Mouse (Mus musculus): ENCODE results near the gene Frmd4b. TPM values are rescaled to one million over a fixed set of nuclear protein-coding genes. Genes with fewer than 3 reads are reported as not detected.
A peak's percentile ranks its signal among the peaks of the same experiment; 100 is the strongest.
"Not testable (repeated sequence)": the region's sequence is repeated elsewhere in the genome, so short reads cannot be mapped to it uniquely, and the experiment has no call there.

The Frmd4b gene
- polyA plus RNA-seq, 1 experiment from 2014 or later = 22.2 TPM

DNA sequence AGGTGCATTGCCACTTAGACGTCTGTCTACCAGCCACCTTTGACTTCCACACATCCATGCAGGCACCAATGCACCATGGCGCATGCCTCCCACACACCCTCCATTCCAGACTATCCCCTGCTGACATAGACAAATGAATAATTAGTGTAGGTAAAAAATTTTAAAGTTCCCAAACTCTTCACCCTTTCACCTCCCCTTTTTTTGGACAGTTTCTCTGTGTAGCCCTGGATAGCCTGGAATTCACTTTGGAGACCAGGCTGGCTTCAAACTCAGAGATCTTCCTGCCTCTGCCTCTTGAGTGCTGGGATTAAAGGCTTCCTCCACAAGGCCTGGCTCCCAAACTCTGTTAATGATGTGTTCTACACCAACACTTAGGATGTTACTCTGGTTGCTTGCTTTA is 253.5 kb downstream of the Frmd4b start:
- no peak for ATAC-seq (ENCODE audit: insufficient number of reproducible peaks, insufficient read depth, low FRiP score, low read depth)
- WGBS = 68% methylated on average over 2 of the region's 2 CpGs
- no peaks in the 10 kb centered on the region for H3K27me3 ChIP-seq (ENCODE audit: control insufficient read depth, insufficient read depth, low read length)
- H3K4me1 ChIP-seq (ENCODE audit: control insufficient read depth, insufficient read depth, low read length) = no peaks in the 10 kb centered on the region
- H3K9ac ChIP-seq (replicated peaks; ENCODE audit: low read depth, low read length) = no peak overlapping the region
- H3K4me3 ChIP-seq (ENCODE audit: low read depth, low read length) = no peak overlapping the region
- no peaks in the 10 kb centered on the region for H3K36me3 ChIP-seq (ENCODE audit: control insufficient read depth, insufficient read depth, low read length)
- H3K4me2 ChIP-seq (replicated peaks; ENCODE audit: low read depth, low read length) = no peak overlapping the region
- H3K27ac ChIP-seq (ENCODE audit: low read length) = no peak overlapping the region
- H3K9me3 ChIP-seq (ENCODE audit: control insufficient read depth, low read depth, low read length) = no peaks in the 10 kb centered on the region

DNA sequence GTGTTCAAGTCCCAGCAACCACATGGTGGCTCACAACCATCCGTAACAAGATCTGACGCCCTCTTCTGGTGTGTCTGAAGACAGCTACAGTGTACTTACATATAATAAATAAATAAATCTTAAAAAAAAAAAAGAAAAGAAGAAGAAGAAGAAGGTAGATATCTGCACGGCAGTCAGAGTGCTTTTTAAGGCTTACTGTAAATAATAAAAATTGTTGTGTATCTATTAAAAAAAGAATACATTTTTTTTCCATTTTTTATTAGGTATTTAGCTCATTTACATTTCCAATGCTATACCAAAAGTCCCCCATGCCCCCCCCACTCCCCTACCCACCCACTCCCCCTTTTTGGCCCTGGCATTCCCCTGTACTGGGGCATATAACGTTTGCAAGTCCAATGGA is 259.7 kb downstream of the Frmd4b start:
- H3K27me3 ChIP-seq (ENCODE audit: control insufficient read depth, insufficient read depth, low read length); ATAC-seq (ENCODE audit: insufficient number of reproducible peaks, insufficient read depth, low FRiP score, low read depth); H3K4me2 ChIP-seq (replicated peaks; ENCODE audit: low read depth, low read length); H3K4me1 ChIP-seq (ENCODE audit: control insufficient read depth, insufficient read depth, low read length); H3K36me3 ChIP-seq (ENCODE audit: control insufficient read depth, insufficient read depth, low read length); H3K9me3 ChIP-seq (ENCODE audit: control insufficient read depth, low read depth, low read length); H3K9ac ChIP-seq (replicated peaks; ENCODE audit: low read depth, low read length); H3K4me3 ChIP-seq (ENCODE audit: low read depth, low read length); H3K27ac ChIP-seq (ENCODE audit: low read length): not testable (repeated sequence)
- WGBS = 87% methylated on average over 2 of the region's 4 CpGs

DNA sequence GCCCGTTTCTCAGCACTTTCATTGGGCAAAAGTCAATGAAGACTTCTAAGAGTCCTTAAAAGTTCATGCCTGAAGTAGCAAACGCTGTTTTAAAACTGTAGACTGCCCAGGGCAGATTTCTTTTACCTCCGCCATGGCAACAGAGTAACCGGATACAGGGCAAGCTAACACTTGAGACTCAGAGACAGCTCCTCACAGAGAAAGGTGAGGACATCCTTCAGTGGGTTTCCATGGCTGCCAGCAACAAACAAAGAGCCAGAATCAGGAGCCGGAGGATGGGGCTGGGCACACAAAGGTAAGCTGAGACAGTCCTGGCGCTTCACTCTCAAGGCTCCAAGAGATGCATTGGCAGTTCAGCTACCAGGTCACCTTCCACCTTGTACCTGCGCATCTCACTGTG is 260.7 kb downstream of the Frmd4b start:
- peaks cover 14% of the 10 kb centered on the region; the same call in 1 of the 2 replicates for H3K4me1 ChIP-seq (ENCODE audit: control insufficient read depth, insufficient read depth, low read length)
- H3K4me3 ChIP-seq (ENCODE audit: low read depth, low read length) = no peak overlapping the region
- H3K36me3 ChIP-seq (ENCODE audit: control insufficient read depth, insufficient read depth, low read length) = no peaks in the 10 kb centered on the region
- H3K27ac ChIP-seq (ENCODE audit: low read length) = no peak overlapping the region
- no peak overlapping the region for H3K4me2 ChIP-seq (replicated peaks; ENCODE audit: low read depth, low read length)
- no peak for ATAC-seq (ENCODE audit: insufficient number of reproducible peaks, insufficient read depth, low FRiP score, low read depth)
- no peaks in the 10 kb centered on the region for H3K27me3 ChIP-seq (ENCODE audit: control insufficient read depth, insufficient read depth, low read length)
- H3K9me3 ChIP-seq (ENCODE audit: control insufficient read depth, low read depth, low read length) = no peaks in the 10 kb centered on the region
- WGBS = 48% methylated on average over 7 of the region's 7 CpGs
- H3K9ac ChIP-seq (replicated peaks; ENCODE audit: low read depth, low read length) = no peak overlapping the region

GRCm38 (mm10) chr6:97355141-97355540 is 262.2 kb downstream of the Frmd4b start:
- H3K4me3 ChIP-seq (ENCODE audit: low read depth, low read length) = no peak overlapping the region
- H3K27me3 ChIP-seq (ENCODE audit: control insufficient read depth, insufficient read depth, low read length) = no peaks in the 10 kb centered on the region
- H3K27ac ChIP-seq (ENCODE audit: low read length) = peak overlapping the region; percentile 64; the same call in 1 of the 2 replicates
- WGBS = 14% methylated on average over 8 of the region's 8 CpGs
- peaks cover 14% of the 10 kb centered on the region; the same call in 1 of the 2 replicates for H3K4me1 ChIP-seq (ENCODE audit: control insufficient read depth, insufficient read depth, low read length)
- no peak; the same call in 1 of the 2 replicates for ATAC-seq (ENCODE audit: insufficient number of reproducible peaks, insufficient read depth, low FRiP score, low read depth)
- H3K36me3 ChIP-seq (ENCODE audit: control insufficient read depth, insufficient read depth, low read length) = no peaks in the 10 kb centered on the region
- H3K4me2 ChIP-seq (replicated peaks; ENCODE audit: low read depth, low read length) = no peak overlapping the region; the same call in 1 of the 2 replicates
- no peaks in the 10 kb centered on the region for H3K9me3 ChIP-seq (ENCODE audit: control insufficient read depth, low read depth, low read length)
- no peak overlapping the region for H3K9ac ChIP-seq (replicated peaks; ENCODE audit: low read depth, low read length)

DNA sequence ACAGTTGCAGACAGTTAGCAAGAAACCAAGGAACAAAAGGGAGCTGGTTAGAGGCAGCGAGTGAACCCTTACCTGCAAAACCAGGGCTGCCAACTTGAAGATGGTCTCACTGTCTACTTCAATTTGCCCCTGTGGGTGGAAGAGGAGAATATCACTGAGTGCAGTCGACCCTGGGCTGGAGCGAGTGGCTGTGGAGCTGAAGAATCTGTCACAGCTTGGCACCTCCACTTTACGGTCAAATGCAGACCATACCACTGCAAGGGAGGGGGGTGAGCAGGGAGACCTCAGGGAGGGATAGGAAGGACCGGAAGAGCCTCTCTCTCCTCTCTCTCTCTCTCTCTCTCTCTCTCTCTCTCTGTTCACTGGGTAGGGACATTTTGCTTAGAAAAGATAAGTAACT is 263.4 kb downstream of the Frmd4b start:
- peak overlapping the region; percentile 24 for H3K4me2 ChIP-seq (replicated peaks; ENCODE audit: low read depth, low read length)
- WGBS = 14% methylated on average over 5 of the region's 5 CpGs
- no peaks in the 10 kb centered on the region for H3K27me3 ChIP-seq (ENCODE audit: control insufficient read depth, insufficient read depth, low read length)
- H3K9ac ChIP-seq (replicated peaks; ENCODE audit: low read depth, low read length) = no peak overlapping the region; the same call in 1 of the 2 replicates
- peak overlapping the region; percentile 59; the same call in 1 of the 2 replicates for H3K27ac ChIP-seq (ENCODE audit: low read length)
- peak; percentile 62 for ATAC-seq (ENCODE audit: insufficient number of reproducible peaks, insufficient read depth, low FRiP score, low read depth)
- no peaks in the 10 kb centered on the region for H3K9me3 ChIP-seq (ENCODE audit: control insufficient read depth, low read depth, low read length)
- H3K36me3 ChIP-seq (ENCODE audit: control insufficient read depth, insufficient read depth, low read length) = no peaks in the 10 kb centered on the region
- peaks cover 19% of the 10 kb centered on the region; the same call in 1 of the 2 replicates for H3K4me1 ChIP-seq (ENCODE audit: control insufficient read depth, insufficient read depth, low read length)
- peak overlapping the region; percentile 20; the same call in 1 of the 2 replicates for H3K4me3 ChIP-seq (ENCODE audit: low read depth, low read length)

GRCm38 (mm10) chr6:97353371-97353770 is 264.0 kb downstream of the Frmd4b start:
- Histone ChIP-seq H3K27ac (ENCODE audit: low read length) (peak overlapping the region; percentile 59; the same call in 1 of the 2 replicates), H3K27me3 (ENCODE audit: control insufficient read depth, insufficient read depth, low read length) (no peaks in the 10 kb centered on the region), H3K9me3 (ENCODE audit: control insufficient read depth, low read depth, low read length) (no peaks in the 10 kb centered on the region), H3K4me2 (replicated peaks; ENCODE audit: low read depth, low read length) (peak overlapping the region; percentile 31; the same call in 1 of the 2 replicates), H3K9ac (replicated peaks; ENCODE audit: low read depth, low read length) (no peak overlapping the region; the same call in 1 of the 2 replicates), H3K4me1 (ENCODE audit: control insufficient read depth, insufficient read depth, low read length) (peaks cover 19% of the 10 kb centered on the region; the same call in 1 of the 2 replicates), H3K36me3 (ENCODE audit: control insufficient read depth, insufficient read depth, low read length) (no peaks in the 10 kb centered on the region), H3K4me3 (ENCODE audit: low read depth, low read length) (peak overlapping the region; percentile 20)
- 29% methylated on average over 6 of the region's 6 CpGs for WGBS
- ATAC-seq (ENCODE audit: insufficient number of reproducible peaks, insufficient read depth, low FRiP score, low read depth) = 0 out of 2 replicates have a peak, but pooled peaks have one; percentile 19

DNA sequence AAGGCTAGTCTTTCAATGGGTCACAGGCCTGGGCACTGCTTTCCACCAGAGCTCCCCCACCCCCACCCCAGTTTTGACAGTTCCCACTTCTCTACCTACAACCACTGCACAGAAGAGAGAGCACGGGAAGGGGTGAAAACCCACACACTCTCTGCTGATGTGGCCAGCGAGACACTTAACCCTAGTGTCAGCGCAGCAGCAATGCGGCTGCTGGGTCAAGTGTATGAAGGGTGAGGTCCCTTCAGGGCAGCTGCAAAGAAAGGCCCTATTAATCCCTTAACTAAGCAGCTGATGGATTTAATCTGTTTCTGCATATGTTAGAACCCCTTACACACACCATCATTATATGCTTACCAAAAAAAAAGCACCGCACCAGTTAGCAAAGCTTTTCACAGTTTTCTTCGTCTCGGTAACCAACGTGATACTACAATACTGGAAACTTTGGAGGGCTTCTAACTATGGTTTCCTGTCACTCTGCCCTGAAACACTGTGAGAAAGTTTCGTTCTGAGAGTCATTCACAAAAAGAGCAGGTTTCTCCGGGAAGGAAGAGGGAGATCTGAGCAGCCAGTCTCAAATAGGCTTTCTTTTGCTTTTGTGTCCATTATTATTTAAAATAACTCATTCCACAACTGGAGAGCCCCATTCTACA is 264.7 kb downstream of the Frmd4b start:
- no peaks in the 10 kb centered on the region for H3K9me3 ChIP-seq (ENCODE audit: control insufficient read depth, low read depth, low read length)
- peak overlapping the region; percentile 13 for H3K4me3 ChIP-seq (ENCODE audit: low read depth, low read length)
- H3K36me3 ChIP-seq (ENCODE audit: control insufficient read depth, insufficient read depth, low read length) = no peaks in the 10 kb centered on the region
- no peak overlapping the region; the same call in 1 of the 2 replicates for H3K9ac ChIP-seq (replicated peaks; ENCODE audit: low read depth, low read length)
- H3K27ac ChIP-seq (ENCODE audit: low read length) = peak overlapping the region; percentile 45; the same call in 1 of the 2 replicates
- peaks cover 19% of the 10 kb centered on the region; the same call in 1 of the 2 replicates for H3K4me1 ChIP-seq (ENCODE audit: control insufficient read depth, insufficient read depth, low read length)
- no peak for ATAC-seq (ENCODE audit: insufficient number of reproducible peaks, insufficient read depth, low FRiP score, low read depth)
- H3K4me2 ChIP-seq (replicated peaks; ENCODE audit: low read depth, low read length) = peak overlapping the region; percentile 31
- WGBS = 23% methylated on average over 10 of the region's 10 CpGs
- H3K27me3 ChIP-seq (ENCODE audit: control insufficient read depth, insufficient read depth, low read length) = no peaks in the 10 kb centered on the region

DNA sequence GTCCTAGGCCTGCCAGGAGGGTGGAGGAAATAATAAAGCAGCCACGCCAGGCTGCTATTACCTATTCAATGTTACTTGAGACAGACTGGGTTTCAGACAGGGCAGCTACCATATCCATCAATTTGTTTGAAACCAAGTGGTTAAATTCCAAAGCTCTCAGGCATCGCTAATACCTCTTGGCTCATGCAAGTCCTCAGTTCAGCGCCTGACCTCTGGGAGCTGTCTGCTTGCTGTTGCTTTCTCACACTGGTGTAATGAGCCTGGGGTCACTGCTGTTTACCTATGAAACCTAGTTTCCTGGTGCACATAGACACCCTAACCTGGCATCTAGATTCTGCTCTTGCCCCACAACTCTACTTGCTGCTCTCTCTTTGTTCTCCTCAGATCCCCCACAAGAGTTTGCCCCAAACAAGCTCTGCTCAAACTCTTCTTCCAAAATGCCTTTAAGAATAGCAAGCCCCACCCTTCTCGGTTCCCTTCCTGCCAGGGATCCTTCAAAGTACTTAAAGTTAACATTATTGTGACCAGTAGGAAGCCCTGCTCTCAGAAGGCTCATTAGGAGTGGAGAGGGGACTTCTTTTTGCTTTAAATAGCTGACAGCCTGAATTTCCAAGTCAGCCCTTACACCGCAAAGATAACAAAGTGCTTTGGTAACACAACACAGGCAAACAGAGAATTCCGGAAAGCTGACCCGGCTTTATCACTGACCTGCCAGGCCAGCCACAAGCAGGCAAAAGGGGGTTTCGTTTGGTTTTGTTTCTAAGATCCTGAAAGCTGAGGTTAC is 267.8 kb downstream of the Frmd4b start:
- no peak for ATAC-seq (ENCODE audit: insufficient number of reproducible peaks, insufficient read depth, low FRiP score, low read depth)
- Histone ChIP-seq H3K9ac (replicated peaks; ENCODE audit: low read depth, low read length) (no peak overlapping the region), H3K27me3 (ENCODE audit: control insufficient read depth, insufficient read depth, low read length) (no peaks in the 10 kb centered on the region), H3K27ac (ENCODE audit: low read length) (peak overlapping the region; percentile 58; the same call in 1 of the 2 replicates), H3K4me1 (ENCODE audit: control insufficient read depth, insufficient read depth, low read length) (peaks cover 15% of the 10 kb centered on the region; the same call in 1 of the 2 replicates), H3K9me3 (ENCODE audit: control insufficient read depth, low read depth, low read length) (no peaks in the 10 kb centered on the region), H3K36me3 (ENCODE audit: control insufficient read depth, insufficient read depth, low read length) (no peaks in the 10 kb centered on the region), H3K4me3 (ENCODE audit: low read depth, low read length) (no peak overlapping the region), H3K4me2 (replicated peaks; ENCODE audit: low read depth, low read length) (0 out of 2 replicates have a peak overlapping the region, but pooled peaks have one; percentile 0)
- WGBS = 19% methylated on average over 8 of the region's 8 CpGs
